Mouse (Mus musculus): ENCODE measurements around the gene Cyth2.
A peak's percentile ranks its signal among the peaks of the same experiment; 100 is the strongest.

The Cyth2 gene

DNA sequence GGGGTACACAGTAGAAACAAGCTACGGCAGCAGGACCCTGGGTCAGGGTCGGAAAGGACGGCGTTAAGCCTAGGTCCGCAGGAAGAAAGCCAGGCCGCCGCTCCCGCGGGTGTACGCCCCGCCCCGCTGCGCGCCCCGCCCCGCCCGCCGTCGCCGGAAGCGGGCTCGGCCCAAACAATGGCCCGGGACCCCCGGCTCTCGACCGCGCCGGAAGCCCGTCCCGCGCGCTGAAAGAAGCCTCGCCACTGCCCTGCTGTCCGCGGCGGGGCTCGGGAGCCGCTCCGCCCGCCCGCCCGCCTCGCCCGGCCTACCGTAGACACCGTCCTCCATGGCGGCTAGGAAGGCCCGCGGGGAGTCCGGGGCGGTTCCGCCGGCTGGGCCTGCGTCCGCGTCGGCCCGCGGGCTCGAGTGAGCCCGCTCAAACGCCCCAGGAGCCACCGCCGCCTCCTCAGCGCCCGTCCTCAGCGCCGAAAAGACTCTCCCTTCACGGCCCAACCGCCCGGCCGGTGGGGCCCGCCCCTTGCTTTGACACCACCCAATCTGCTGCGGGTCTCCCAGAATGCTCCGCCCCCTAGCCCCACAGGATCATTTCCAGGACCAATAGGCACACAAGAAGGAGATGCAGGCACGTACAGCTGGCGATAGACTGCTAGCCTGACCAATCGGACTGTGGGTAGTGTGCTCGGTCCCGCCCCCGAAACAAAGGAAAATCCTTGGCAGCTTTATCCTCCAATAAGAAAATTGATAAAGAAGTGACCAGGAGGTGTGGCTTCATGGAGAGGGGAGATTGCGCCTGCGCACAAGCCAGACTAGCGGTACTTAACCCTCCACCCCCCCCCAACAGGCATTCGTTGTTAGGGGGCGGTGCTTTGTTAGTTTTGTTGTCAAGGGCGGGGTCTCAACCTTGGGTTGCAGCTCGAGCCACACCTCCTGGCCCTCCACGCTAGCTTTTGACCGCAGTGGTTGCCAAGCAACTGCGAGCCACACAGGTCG is at the start of gene Cyth2:
TSS of gene Cyth2 (minus strand) at position 795 of the 993 bp plus-strand sequence.
- DNase-seq, result peak; percentile 100

DNA sequence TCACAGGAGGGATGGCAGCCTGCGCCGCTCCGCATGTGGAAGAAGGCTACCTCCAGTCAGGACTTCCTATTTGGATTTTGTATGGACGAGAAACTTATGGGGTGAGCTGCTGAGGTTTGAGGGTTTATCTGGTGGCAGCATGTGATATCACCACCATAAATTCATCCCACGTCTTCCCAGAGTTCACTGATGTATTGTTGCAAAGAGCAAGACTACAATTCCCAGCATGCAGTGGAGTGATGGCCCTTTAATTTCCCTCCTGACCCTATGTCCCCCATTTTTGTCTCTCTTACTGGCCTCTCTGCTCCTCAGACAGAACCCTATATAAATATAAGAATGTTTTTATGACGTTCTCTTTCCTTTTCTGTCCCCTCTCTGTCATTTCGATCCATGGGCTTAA is 48.4 kb upstream of the Cyth2 start:
- DNase-seq, result no peak

DNA sequence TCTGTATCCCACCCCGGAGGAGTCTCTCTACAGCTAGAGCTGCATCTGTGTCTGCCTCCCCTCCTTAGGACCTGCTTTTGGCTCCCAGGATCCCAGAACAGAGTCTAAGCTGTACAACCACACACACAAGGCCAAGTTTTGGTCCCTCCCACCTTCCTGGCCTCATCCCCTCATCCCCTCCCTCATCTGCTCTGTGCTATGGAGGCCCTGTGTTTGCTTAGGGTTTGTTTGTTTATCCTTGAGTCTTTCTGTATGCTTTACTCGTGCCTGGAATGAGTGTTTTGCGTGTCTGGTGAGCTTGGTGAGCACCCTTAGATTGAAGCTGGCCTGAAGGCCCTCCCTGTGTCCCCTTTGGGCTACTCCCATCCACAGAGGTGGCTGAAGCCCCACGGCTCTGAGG is 44.6 kb upstream of the Cyth2 start:
- DNase-seq, result no peak

DNA sequence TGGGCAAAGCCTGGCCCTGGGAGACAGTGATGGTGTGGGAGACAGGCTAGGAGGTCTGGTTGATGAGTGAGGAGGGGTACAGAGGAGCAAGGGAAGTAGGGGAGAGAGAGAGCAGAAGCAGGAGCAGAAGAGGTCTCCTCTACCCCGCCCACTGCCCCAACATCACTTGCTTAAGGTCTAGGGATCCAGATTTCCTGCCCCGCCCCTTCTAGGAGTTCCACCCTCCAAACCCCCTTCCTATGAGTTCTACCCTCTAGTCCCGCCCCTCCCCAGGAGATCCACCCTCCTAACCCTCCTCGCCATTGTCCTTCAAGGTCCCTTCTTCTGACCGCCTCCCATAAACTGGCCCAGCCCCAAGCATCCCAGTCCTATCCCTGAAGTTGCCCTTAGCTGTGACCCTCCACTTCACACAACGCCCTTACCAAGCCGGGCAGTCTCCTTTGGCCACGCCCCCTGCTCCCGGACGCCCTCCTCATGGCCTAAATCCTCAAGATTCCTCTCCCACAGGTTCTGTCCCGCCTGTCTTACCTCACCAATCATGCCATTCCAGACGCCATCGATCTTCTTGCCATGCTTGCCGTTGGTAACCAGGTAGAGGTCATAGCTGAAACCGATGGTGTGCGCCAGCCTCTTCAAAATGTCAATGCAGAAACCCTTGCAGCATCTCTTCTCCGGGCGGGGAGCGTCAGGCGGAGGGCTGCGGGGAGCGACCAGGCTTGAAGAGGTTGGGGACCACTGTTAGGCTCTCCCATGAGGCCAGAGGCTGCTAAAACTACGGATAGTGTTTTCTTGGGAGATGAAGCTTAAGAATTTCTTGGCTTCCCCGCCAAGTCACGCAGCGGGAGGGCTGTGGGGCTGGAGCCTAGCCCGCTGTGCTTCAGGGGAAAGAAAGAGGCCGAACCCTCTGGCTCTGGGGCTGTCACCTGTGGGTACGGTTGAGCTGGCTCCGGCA is 42.8 kb upstream of the Cyth2 start:
- no peak for DNase-seq

DNA sequence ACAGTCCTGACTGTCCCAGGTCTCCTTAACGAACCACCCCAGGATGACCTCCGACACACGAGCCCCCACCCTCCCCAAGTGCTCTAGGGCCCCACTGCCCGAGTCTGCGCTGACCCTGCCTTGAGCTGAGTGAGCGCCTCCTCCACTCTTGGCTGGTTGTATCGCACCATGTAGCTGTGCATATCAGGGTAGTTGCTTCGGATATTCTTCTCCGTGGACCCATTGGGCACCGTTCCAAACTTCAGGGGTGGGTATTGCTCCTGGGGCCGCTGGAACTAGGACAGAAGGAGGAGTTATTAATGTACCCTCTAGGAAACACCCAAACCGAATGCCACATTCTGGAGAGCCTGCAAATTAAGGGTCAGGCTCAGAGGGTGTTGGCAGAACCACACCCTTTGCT is 38.7 kb upstream of the Cyth2 start:
- no peak for DNase-seq

DNA sequence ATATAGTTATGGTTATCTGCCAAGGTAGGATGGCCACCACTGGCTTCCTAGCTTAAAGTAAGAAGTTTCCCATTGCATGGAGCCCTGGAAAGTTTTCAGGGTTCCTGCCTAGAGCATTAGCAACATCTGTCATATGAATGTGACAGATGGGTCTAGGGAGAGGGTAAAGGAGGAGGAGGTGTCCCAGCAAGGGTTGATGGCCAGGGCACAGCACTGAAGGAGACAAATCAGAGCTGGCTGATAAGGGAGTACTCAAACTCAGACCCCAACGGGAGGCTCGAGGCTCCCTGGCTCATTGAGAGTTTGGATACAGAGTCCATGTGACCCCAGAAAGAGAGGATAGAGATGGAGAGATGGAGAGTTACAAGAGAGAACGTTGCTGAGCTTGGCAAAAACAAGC is 36.3 kb upstream of the Cyth2 start:
- DNase-seq, result no peak

DNA sequence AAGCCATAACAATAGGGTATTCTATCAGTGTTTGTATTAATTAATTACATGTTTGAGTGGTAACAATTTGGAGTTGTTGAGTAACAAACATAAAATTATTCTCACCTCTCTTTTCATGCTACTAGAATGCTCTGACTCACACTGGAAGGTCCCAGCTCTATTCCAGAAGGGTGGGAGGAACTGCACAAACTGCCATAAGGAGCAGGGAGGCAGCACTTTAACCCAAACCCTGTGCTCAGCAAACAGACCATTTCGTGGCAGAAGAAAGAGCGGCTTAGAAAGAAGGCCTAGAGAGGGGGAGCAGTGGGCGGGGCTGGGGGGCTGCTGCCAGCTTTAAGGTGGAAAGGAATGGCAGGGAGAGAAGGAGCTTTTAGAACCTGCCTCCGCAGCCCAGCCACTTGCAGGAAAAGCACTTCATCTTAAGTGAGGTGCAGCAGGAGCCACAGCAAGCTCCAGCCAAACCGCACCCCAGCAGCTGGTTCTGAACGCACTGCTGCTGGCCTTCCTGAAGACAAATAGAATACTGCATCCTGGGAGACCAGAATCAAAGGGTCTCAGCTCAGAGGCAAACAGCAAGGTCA is 34.2 kb upstream of the Cyth2 start:
- DNase-seq, result no peak

DNA sequence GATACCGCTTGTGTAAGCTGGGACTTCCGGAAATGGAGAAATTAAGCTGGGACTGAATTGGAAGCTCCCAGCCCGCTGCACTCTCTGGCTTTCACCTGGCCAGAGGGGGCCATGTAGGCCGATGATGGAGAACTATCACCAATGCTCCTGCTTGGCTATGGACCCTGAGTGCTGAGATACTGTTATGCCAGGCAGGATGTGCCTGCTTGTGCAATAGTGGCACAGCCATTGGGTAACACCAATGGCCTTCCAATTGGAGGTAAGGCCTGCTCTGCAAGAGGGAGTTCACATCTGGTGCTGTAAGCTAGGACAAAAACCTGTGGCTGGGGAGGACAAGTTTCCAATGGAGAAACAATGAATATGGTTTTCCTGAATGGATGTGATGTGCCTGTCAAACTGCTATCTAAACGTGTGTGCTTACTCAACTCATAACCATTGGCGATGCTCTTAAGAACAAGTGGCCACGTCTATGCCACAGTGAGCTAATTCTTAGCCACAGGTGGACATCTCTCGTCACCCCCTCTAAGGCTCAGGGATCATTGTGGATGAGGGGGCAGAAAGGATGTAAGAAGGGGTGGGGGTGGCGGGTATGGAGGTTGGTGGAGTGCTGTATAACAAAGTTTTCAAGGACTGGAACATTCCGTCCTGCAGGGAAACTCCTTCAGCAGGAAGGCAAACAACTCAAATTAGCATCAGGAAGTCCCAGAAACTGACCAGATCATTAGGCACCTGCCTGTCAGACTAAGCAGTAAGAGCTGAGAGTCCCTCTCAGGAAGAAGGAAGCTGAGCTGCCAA is 28.8 kb upstream of the Cyth2 start:
- DNase-seq, result no peak

DNA sequence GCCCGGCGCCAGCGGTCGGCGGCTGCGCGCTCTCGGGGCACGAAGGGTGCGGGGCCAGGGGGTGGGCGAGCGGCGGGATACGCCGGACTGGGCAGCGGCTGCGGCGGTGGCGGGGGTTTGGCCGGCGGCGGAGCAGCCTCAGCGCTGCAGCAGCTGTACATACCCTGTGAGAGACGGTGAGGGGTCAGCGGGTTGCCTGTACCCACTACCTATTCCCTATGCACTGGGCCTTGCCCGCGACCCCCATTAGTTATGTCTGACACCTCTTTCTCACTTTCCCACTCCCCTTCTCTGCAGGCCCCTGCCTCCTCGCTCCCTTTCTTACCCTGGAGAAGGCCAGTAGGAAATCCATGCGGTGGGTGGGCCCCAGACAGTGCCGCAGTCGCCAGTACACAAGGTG is 19.5 kb upstream of the Cyth2 start:
- no peak for DNase-seq

DNA sequence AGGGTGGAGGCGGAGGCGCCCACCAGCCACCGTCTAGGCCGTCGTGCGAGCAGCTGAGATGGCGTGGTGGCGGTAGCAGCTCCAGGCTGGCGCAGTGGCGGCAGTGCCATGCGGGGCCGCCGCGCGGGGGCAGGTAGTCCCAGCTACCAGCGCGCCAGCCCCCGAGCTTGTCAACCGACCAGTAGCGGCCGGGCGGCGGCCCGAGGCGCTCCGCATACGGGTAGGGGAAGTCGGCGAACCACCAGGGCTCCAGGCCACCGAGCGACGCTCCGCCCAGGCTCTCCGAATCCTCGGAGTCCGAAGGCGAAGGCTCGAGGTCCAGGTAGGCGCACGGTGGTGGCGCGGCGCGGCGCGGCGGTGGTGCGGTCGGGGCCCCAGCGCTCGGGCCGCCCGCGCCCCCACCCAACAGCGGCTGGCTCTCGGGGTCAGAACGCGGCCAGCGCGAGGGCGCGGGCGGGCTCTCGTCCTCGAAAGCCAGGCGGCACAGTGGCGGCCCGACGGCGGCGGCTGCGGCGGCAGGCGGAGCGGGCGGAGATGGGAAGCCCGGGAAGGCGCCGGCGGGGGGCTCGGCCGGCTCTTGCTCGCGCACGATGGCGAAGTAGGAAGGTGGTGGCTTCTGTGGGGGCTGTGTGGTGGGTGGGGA is 18.9 kb upstream of the Cyth2 start:
- no peak for DNase-seq

DNA sequence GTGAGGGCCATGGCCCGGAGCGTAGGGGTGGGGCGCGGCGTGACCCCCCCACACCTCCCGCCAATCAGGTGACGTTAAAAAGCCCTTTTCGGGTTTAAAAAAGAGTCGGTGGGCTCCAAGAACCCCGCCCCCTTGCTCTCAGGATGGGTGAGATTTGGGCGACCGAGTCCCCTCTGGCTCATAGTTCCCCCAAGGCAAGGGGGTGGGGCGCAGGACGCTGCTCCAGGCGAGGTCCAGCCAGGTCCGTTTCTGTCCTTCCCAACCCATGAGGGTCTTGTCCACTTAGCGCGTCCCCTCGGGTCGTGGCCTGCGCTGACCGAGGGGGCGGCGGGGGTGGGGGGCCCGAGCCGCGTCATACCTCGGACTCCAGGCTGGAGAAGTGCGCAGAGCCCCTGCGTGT is 18.0 kb upstream of the Cyth2 start:
- no peak for DNase-seq

DNA sequence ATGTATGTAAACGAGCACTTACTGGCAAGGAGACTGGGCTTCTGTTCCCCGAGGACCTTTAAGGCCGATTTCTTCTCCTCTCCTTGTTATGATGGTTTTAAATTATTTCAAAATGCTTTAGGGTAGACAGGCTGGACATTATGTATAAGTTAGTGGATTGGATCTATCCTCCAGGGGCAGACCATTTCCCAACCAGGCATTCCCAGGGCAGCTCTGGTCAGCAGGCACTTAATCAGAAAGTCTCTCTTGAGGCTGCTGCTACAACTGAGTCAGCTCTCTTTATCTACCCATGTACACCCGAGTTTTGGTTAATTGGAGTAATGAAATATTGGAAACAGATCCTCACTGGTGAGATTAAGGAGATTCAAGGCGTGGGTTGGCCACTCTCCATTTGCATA is 16.7 kb upstream of the Cyth2 start:
- no peak for DNase-seq

DNA sequence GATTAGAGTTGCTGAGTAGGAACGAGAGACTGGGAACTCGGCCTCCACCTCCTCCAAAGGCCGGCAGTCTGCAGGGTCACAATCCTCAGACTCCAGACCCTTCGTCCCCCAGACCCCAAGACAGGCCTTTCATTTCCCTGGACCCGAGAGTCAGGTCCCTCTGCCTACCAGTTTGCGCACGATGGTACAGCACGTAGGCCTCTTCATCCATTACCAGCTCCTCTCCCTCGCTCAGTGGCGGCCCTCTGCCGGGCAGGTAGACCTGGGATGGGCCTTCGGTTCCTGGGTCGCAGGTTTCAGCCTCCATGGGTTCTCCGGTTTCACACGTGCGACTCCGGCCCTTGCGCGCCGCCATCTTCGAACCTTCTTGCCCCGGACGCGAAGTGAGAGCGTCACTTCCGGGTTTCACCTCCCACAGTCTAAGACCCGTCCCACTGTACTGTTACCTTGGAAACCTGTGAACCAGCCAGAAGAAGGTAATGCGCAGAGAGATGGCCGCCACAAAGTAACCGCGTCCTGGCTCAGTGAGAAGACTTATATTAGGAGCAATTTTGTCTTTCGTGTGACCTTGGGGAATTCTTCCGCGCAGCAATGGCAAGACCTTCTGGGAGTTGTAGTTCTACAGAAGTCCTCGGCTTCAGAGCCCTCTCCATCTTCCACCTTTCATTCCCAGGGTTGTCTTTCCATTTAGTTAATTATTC is 16.2 kb upstream of the Cyth2 start, which contains the start of gene Grwd1:
TSS of gene Grwd1 (minus strand) at position 518 of the 701 bp plus-strand sequence.
- DNase-seq, result peak; percentile 80

DNA sequence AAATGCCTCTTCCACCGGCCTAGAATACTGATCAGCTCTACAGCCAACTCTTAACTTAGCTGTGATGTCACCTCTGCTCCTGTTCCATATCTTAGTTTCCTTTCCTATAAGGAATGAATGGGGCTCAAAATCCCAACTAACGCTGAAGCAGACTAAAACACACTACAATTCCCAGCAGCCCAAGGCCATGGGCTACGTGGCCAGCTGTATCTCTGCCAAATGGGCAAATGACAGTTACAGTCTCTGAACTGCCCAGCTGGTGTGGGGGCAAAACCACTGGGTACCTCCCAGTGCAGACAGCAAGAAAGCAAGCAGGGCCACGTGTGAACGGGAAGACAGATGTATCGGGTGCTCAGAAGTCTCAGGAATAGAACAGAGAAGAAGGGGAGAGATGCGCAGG is 12.2 kb upstream of the Cyth2 start:
- DNase-seq, result no peak

DNA sequence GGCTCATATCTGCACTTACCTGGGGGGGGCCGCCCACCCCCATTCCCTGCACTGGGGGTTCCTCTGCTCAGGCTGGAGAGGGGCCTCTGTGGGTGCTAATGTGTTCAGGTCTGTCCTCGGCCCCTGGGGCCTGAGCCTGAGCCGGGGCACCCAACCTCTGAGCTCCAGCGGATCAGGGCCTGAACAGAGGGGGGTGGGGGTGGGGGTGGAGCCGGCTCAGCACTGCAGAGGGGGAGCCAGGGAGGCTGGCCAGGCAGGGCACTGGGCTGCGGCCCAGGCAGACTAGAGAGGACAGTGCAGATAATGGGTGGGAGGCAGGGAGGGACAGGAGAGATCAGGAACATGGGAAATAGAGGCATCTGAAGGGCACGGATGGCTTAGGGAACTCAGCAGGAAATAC is 10.2 kb upstream of the Cyth2 start, which contains the start of gene Kcnj14:
TSS of gene Kcnj14 (minus strand) at position 185 of the 400 bp plus-strand sequence.
- no peak for DNase-seq

DNA sequence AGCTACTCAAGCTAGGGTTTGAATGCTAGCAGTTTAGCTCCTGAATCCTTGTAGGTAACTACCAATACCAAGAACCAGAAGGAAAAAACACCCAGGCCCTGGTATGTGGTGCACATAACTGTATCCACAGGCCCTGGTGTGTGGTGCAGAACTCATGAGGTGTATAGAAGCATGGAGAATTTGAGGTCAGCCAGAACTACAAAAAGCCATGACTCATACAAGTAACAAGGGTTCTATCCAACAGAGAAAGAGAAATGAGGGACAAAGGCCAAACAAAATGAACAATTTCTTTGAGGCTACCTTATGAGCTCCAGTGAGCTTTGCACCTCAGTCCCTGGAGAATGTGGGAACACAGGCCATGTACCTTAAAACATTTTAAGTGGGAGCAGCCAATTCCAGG is 6.5 kb upstream of the Cyth2 start:
- no peak for DNase-seq

DNA sequence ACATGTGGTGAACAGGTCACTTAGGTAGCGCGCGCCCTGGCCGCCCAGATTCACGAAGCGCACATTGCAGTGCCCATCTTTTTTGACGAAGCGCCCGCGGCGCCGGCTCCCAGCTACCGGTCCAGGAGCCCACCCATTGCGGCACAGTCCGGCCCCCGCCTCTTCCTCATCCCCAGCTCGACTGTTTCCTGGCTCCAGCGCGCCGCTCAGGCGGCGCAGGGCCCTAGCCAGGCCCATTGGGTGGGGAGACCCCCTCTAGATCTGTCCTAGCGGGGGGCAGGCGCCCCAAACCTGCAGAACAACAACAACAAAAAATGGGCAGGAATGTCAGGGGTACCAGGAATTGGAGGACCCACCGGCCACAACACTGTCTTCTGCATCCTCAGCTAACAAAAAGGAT is 5.5 kb upstream of the Cyth2 start:
- no peak for DNase-seq

DNA sequence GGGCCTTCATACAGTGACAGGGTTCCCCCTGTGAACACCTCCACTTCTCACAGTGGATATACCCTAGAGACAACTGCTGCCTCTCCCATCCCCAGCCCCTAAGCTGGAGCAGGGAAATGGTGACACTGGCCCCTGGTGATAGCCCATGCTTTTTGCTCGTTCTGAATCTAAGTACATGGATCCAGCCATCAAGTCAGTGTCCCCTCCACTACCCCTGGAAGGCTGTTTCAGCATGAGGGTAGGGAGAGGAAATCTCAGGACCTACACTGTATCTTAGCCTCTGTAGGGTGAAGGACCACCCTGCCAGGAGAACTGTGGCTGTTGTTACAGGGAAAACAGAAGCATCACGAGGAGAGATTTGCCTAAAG is 1.6 kb upstream of the Cyth2 start:
- no peak for DNase-seq

DNA sequence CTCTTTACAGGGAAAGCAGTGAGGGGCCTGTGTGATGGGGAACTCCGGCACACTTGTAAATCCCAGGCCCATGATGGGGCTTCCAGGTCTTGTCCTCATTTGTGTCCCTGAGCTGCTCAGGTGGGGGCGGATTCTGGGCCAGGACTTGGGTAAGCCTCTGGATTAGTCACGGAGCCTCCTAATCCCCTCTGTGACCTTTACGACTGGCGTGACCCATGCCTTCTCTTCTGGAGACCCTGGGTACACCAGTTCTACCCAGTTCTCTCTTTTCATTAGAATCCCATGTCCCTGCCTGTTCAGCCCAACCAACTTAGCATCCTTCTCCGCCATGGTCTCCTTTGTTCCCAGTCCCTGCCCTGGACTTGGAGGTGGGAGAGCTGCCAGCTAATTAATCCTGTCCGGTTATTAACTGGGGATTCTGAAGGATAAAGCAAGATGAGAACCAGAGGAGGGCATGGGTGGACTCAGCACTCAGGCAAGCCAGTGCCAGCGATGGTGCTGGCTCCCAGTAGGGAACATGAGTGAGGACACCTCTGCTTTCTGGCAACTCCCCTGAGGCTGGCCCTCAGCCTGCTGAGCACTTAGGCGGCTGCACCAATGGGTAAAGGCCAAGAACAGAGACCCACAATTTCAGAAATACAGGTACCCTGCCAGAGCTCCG is 1.1 kb upstream of the Cyth2 start:
- DNase-seq, result no peak

DNA sequence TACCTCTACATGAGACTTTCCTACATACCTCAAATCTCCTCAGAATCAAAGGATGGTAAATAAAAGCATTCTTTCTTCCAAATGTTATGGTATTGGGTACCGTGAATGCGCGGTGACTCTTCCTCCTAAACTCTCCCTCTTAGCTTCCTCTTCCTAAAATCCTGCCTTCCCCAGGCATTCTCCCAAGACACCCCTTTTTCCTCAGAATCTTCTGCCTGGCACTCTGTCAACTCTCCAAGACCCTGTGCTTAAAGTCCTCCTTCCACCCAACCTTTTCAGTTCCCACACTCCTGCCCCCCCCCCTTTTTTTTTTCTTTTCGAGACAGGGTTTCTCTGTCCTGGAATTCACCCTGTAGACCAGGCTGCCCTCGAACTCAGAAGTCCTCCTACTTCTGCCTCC is 460 bp upstream of the Cyth2 start:
- no peak for DNase-seq

DNA sequence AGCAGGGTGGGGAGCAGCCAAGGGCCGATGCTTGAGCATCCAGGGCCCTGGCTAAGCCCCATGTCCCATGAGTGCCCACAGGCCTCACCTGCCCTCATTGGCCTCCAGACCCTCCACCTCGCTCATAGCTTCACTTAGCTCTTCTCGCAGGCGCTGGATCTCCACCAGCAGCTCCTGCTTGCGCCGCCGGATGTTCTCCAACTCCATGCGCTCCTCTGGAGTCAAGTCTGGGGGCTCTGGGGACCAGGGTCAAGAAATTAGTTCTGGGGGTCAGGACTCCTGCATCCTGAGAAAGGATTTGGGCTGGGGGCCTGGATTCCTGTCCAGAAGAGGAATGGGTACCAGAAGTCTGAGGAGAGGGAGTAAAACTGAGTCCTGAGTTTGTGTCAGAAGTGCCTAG is 1.5 kb downstream of the Cyth2 start:
- no peak for DNase-seq
